Mouse (Mus musculus): ENCODE data around the gene Ptprj.

The Ptprj gene

GRCm38 (mm10) chr2:90521909-90522308 lies 58.5 kb downstream of the Ptprj start:
- DNase-seq (ENCODE audit: low spot score): no peak

DNA sequence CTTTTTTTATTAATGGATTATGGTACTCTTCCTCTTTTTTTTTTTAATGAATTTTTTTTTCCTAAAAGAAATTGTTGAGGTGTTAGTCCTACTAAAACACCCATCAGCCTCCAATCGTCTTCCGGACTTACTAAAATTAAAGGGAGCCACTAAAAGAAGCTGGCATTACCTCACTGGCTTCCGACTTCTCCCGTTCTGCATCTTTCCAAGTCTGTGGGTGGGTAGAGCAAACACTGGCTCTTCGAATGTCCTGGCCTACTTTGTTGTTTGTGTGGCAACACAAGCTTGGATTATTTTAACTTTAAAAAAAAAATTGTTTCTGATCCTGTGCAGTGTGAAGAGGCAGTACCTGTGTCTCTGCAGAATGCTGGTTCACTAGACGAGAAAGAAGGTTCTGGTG lies 62.2 kb downstream of the Ptprj start:
- DNase-seq (ENCODE audit: low spot score): no peak

- no peak for DNase-seq (ENCODE audit: low spot score)
Observed at GRCm38 (mm10) chr2:90514969-90515368, 65.5 kb downstream of the Ptprj start.

DNA sequence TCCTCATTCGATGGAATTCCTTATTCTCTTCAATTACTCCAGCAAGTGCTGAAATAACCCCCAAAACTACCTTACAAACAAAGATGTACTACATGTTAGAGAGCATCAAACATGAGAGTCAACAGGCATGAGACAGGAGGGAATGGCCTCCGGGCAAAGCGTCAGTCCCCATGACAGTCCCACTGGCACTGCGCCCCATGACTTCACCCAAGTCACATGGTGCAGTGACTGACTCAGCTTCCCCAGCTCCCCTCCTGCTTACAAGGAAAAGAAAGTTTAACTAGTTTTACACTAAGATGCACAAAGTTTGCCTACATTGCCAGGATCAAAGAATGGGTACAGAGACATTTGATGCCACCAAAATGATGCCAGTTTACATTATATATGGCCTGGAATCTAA lies 71.2 kb downstream of the Ptprj start:
- DNase-seq (ENCODE audit: low spot score): no peak

- no peak for DNase-seq (ENCODE audit: low spot score)
Observed at GRCm38 (mm10) chr2:90506143-90506542, 74.3 kb downstream of the Ptprj start.

DNA sequence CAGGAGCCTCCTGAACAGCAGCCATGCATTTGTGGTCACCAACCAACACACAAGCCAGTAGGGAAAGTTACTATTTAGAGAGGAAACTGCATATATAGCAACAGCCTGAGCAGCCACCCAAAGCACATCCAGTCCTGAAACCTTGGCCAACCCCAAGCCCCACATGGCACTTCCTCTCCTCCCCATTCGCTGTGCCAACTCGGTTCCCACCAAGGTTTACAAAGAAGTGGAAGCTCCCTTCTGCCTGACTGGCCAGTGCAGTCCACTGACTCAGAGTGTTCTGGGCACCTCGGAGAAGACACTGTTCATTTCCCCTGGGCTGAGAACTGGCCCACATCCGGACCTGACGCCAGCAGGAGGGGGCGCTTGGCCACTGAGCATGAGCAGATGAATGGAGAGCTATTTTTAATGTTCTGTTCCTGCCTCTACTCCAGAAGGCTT lies 75.7 kb downstream of the Ptprj start:
- peak; percentile 39 for DNase-seq (ENCODE audit: low spot score)

DNA sequence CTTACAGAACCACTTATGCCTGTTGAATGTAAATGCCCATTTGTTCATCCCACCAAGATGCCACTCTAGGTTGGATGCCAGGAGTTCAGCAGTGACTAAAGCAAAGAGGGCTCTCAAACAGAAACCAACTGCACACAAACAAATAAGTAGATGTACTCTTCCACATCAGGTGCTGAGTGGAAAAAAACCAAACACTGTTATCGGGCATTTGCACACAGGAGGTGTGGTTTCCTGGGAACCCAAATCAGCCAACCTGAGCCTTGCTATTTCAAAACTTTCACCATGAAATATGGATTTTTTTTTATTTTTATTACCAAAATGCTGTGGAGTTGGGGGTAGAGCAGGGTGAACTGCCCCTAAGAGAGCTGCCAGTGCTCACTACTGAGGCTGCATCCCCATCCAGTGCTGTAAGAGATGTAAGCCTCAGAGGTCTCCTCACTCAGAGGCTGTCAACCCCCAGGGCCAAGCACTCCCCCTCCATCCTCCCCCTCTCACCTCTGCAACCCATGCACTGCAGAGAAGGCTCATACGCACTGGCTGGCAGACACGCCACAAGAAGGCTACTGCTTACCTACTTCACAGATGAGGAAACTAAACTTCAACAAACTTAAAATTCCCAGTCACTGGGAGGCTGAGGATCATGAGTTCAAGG lies 77.1 kb downstream of the Ptprj start:
- DNase-seq (ENCODE audit: low spot score): no peak

- no peak for DNase-seq (ENCODE audit: low spot score)
Observed at GRCm38 (mm10) chr2:90502738-90503137, 77.7 kb downstream of the Ptprj start.

GRCm38 (mm10) chr2:90501708-90502107 lies 78.7 kb downstream of the Ptprj start:
- DNase-seq (ENCODE audit: low spot score): no peak

- DNase-seq (ENCODE audit: low spot score): no peak
Observed at GRCm38 (mm10) chr2:90500892-90501291, 79.6 kb downstream of the Ptprj start.

GRCm38 (mm10) chr2:90499002-90499401 lies 81.4 kb downstream of the Ptprj start:
- no peak for DNase-seq (ENCODE audit: low spot score)

- no peak for DNase-seq (ENCODE audit: low spot score)
Observed at GRCm38 (mm10) chr2:90497551-90497950, 82.9 kb downstream of the Ptprj start.

DNA sequence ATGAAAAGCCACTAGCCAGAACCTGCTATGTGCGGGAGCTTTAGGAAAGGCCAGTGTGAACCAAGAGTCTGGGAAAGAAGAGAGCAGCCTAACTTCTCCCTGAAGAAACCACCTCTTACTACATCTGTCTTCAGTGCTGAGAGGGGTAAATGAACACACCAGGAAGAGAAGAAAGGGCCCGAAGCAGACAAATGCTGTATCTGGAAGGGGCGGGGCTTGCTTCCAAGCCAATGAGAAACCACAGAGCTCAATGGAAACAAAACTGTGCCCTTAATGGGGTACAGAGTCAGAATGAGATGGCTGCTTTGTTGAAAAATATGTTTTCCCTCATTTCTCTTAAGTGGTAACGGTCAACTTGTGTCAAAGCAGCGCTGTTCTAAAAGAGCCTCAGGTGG lies 83.8 kb downstream of the Ptprj start:
- no peak for DNase-seq (ENCODE audit: low spot score)

- DNase-seq (ENCODE audit: low spot score): no peak
Observed at GRCm38 (mm10) chr2:90496012-90496679, 84.3 kb downstream of the Ptprj start.

GRCm38 (mm10) chr2:90490279-90491046 lies 90.0 kb downstream of the Ptprj start:
- no peak for DNase-seq (ENCODE audit: low spot score)

DNA sequence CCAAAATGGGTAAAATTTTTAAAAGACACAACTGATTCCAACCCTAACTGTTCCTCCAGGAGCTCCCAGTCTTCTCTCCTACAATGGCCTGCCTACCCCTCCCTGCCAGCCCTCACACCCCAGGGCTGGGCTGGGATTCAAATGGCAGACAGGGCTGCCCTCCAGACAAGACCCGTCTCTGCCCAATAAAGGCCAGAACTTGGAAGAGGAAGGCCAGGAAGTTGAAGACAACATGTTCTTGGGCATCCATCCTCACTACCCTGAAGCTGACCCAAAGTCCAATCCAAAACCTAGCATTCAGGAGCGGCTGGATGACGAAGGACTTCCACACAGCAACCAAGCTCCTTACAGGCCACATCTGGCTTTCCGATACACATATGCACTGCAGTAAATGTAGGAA lies 90.6 kb downstream of the Ptprj start:
- DNase-seq (ENCODE audit: low spot score): no peak

DNA sequence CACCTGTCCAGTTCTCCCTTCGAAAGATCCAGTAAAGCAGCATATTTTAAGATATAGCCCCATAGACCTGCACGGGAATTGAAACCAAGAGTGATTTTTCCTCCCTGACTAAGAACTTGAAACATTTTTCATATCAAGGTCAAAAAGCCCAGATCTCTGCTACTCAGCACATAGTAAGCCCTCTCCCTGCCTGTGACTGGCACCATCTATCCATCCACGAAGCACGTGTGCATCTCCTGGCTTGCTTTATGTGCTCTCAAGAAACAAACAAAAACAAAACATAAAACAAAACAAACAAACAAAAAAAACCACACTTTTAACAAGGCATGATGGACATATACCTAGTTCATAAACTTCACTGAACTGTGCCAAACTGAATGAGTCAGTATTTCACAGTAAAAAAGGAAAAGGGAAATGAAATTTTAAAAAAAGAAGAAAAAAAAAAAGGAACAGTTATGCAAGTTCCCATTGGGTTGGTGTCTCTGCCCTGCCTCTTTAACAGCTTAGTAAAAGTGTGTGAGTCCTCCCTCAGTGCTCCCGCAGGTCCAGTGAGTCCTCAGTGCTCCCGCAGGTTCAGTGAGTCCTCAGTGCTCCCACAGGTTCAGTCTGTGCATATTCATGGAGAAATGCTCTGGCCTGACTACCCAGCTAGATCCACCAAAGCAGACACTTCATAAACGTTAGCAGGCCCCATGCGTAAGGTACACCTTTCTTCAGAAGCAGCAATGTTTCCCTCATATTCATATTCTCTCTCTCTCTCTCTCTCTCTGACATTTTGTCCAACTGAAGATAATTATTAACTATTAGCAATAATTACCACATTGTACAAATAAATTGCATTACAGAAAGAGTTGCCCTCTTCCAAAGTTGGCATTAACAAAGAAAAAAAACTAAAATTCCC lies 91.5 kb downstream of the Ptprj start:
- DNase-seq (ENCODE audit: low spot score): no peak

GRCm38 (mm10) chr2:90487471-90488238 lies 92.8 kb downstream of the Ptprj start:
- no peak for DNase-seq (ENCODE audit: low spot score)

DNA sequence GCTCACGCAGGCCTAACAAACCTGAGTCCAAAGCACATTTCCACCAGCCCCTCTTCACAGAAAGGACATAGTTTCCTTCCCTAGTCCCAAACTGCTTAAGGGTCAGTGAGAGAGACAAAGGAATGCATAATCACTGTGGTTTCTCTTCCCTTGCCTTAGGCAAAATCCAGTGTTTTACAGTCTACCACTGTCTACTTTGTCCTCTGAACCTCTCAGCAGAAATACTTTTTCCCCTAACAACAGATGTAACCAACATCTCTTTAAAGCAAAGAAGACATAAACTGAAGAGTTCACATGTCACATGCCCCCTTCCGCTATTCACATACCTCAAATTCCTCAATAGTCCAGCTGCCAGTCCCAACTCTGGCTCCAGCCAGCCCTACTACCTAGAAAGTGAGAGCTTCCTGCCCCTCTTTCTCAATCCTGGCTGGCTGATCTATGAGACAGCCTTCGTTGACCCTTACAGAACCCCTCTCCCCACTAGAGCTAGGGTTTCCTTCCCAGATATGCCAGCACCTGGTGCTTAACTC lies 94.2 kb downstream of the Ptprj start:
- DNase-seq (ENCODE audit: low spot score): no peak

DNA sequence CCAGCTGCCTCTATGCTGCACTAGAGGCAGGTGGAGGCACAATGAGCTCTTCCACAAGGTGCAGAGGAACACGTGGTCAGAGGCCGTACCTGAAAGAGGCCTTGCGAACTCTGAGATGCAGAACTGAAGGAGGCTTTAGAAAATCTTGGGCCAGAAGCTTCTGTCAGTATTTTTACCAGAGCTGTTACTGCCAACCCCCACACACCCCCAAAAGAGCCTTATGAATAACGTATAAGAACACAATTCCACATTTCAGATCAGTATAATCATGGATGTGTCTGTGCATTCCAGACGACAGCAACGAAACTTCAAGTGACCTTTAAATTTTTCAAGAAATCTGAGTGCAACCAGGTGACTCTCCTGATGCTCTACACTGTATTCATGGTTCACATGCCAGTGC lies 98.9 kb downstream of the Ptprj start:
- no peak for DNase-seq (ENCODE audit: low spot score)

DNA sequence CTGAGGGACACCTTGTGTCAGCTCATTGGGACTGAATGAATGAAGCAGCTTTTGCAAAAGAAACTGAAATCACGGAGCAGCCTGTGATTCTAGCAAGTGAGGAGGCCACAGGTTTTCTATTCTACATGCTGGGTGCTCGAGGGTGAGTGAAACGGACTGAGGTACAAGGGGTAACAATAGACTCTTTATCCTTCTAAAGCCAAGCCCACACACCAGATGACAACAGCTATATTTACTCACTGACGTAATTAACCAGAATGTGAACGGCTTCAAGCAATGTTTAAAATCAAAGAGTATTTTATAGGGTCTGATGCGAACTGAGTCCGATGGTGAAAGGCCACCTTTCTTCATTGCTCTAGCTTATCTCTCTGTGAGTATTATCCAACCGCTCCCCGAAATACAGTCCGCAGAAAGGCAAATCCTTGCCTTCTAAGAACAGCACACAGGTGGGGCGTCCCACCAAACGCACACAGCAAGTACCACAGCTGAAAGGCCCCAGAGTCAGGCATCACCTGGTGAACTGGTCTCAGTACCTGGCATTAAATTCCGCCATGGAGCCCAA lies 99.6 kb downstream of the Ptprj start:
- DNase-seq (ENCODE audit: low spot score): no peak
